Mouse (Mus musculus) stomach, postnatal 0 days (tissue): ENCODE measurements around the gene Tnfrsf25.

Experiments
- CTCF ChIP-seq: IDR thresholded peaks from 2 replicates; pipeline ENCODE4 v1.5.1; 2016; ENCODE audit warnings: antibody characterized with exemption, low read depth, mild to moderate bottlenecking, moderate library complexity
- EP300 ChIP-seq: optimal IDR thresholded peaks from 2 replicates; pipeline ENCODE3; 2016; ENCODE audit warnings: antibody characterized with exemption

DNA sequence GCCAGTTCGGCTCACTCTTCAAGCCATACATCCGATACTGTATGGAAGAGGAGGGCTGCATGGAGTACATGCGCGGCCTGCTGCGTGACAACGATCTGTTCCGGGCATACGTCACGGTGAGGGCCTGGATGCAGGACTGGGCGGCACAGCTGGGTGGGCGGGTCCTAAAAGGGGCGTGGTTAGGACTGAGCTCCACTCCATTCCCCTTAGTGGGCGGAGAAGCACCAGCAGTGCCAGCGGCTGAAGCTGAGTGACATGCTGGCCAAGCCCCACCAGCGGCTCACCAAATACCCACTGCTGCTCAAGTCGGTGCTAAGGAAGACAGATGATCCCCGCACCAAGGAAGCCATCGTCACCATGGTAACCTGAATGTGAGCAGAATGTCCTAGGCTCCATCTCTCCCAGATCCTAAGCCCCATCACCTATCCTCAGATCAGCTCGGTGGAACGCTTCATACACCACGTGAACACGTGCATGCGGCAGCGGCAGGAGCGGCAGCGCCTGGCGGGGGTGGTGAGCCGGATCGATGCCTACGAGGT is 7.7 kb upstream of the Tnfrsf25 start:
- TF ChIP-seq CTCF (no peak), EP300 (no peak)
